Mouse (Mus musculus): ENCODE measurements at regions not wholly inside any gene's neighbourhood (a gene's known extent, or its start where the extent isn't known, plus 50 kb on each side); places are given as distances from the start of the nearest gene placed in this dataset.
A peak's percentile ranks its signal among the peaks of the same experiment; 100 is the strongest.

GRCm38 (mm10) chr8:53749263-53749662 is 110.4 kb upstream of the Neil3 start:
- no peak for DNase-seq

- DNase-seq, result no peak
These were observed 130.3 kb upstream of the Neil3 start for GRCm38 (mm10) chr8:53769211-53769610.

GRCm38 (mm10) chr8:53775511-53775910 is 136.6 kb upstream of the Neil3 start:
- DNase-seq, result no peak

GRCm38 (mm10) chr8:53780886-53781285 is 142.0 kb upstream of the Neil3 start:
- DNase-seq, result no peak

- no peak for DNase-seq
These were observed 143.0 kb upstream of the Neil3 start for GRCm38 (mm10) chr8:53781885-53782284.

- no peak for DNase-seq
These were observed 149.3 kb upstream of the Neil3 start for GRCm38 (mm10) chr8:53788202-53788601.

GRCm38 (mm10) chr8:53821148-53821547 is 182.3 kb upstream of the Neil3 start:
- no peak for DNase-seq

- no peak for DNase-seq
These were observed 188.5 kb upstream of the Neil3 start for GRCm38 (mm10) chr8:53827395-53827794.

GRCm38 (mm10) chr8:53847821-53848220 is 209.0 kb upstream of the Neil3 start:
- no peak for DNase-seq

GRCm38 (mm10) chr8:53868567-53868966 is 208.8 kb upstream of the Vegfc start:
- DNase-seq, result no peak

GRCm38 (mm10) chr8:53869997-53870596 is 207.3 kb upstream of the Vegfc start:
- peak; percentile 31 for DNase-seq

- no peak for DNase-seq
These were observed 205.3 kb upstream of the Vegfc start for GRCm38 (mm10) chr8:53872033-53872619.

GRCm38 (mm10) chr8:53878846-53879245 is 198.6 kb upstream of the Vegfc start:
- peak; percentile 21 for DNase-seq

GRCm38 (mm10) chr8:53881551-53881950 is 195.9 kb upstream of the Vegfc start:
- no peak for DNase-seq

- no peak for DNase-seq
These were observed 185.1 kb upstream of the Vegfc start for GRCm38 (mm10) chr8:53892205-53892710.

- no peak for DNase-seq
These were observed 184.6 kb upstream of the Vegfc start for GRCm38 (mm10) chr8:53892770-53893169.

GRCm38 (mm10) chr8:53922343-53922742 is 155.1 kb upstream of the Vegfc start:
- no peak for DNase-seq

GRCm38 (mm10) chr8:53930685-53931084 is 146.7 kb upstream of the Vegfc start:
- DNase-seq, result no peak

- no peak for DNase-seq
These were observed 139.0 kb upstream of the Vegfc start for GRCm38 (mm10) chr8:53938392-53938791.

GRCm38 (mm10) chr8:53939519-53939918 is 137.9 kb upstream of the Vegfc start:
- no peak for DNase-seq

GRCm38 (mm10) chr8:53941144-53941543 is 136.3 kb upstream of the Vegfc start:
- DNase-seq, result no peak

GRCm38 (mm10) chr8:53945561-53945960 is 131.8 kb upstream of the Vegfc start:
- no peak for DNase-seq

GRCm38 (mm10) chr8:53947384-53947783 is 130.0 kb upstream of the Vegfc start:
- DNase-seq, result no peak

GRCm38 (mm10) chr8:53954476-53955158 is 122.8 kb upstream of the Vegfc start:
- DNase-seq, result no peak

Measured in adrenal gland, postnatal 14 days (tissue).